Mouse (Mus musculus) liver, embryonic 14.5 days (tissue): ENCODE results near the gene Lcp1. TPM values are rescaled to one million over a fixed set of nuclear protein-coding genes. Genes with fewer than 3 reads are reported as not detected.
A peak's percentile ranks its signal among the peaks of the same experiment; 100 is the strongest.

Experiments
- ATAC-seq: fragments of 200-750 bp; cut with Nextera tagmentation; 2 replicates; pipeline ENCODE4 v1.8.0; 2017; ENCODE audit warnings: moderate number of reproducible peaks, mild to moderate bottlenecking, moderate library complexity; ENCODE audit not compliant: insufficient read depth
- DNase-seq, 3 experiments: peaks; one replicate each; pipeline ENCODE4 v3.0.0-alpha.2; 2012 to 2013; ENCODE audit warnings: low read depth in 3 of 3, low spot score in 3 of 3
- H3K27ac ChIP-seq: fragments of 300-500 bp; sonication (generic); 2 replicates; pipeline ENCODE4 v1.5.1; 2014; ENCODE audit warnings: moderate library complexity, mild to moderate bottlenecking, control low read depth, inconsistent platforms
- H3K27me3 ChIP-seq: fragments of 300-500 bp; sonication (generic); 2 replicates; pipeline ENCODE4 v1.6.1; 2014; ENCODE audit warnings: mild to moderate bottlenecking, low read length, moderate library complexity; ENCODE audit not compliant: control insufficient read depth, insufficient read depth
- H3K36me3 ChIP-seq: fragments of 300-500 bp; sonication (generic); replicated peaks from 2 replicates; pipeline ENCODE4 v1.6.1; 2014; ENCODE audit warnings: low read depth; ENCODE audit not compliant: control insufficient read depth, insufficient read depth
- H3K4me1 ChIP-seq, 2 experiments: fragments of 200-500 bp in 1 of 2; fragments of 300-500 bp in 1 of 2; sonication (generic) in 1 of 2; replicated peaks; 2 replicates each; pipeline ENCODE4 v1.6.1; 2012 to 2014; ENCODE audit warnings: antibody characterized with exemption in 1 of 2, inconsistent platforms in 1 of 2, low read length in 1 of 2; ENCODE audit not compliant: control insufficient read depth in 2 of 2, insufficient read depth in 2 of 2
- H3K4me2 ChIP-seq: fragments of 300-500 bp; sonication (generic); 2 replicates; pipeline ENCODE4 v1.6.1; 2014; ENCODE audit warnings: low read depth, mild to moderate bottlenecking, control low read depth, moderate library complexity
- H3K4me3 ChIP-seq, 2 experiments: fragments of 200-500 bp in 1 of 2; fragments of 300-500 bp in 1 of 2; sonication (generic) in 1 of 2; 2 replicates each; pipeline ENCODE4 v1.5.1; 2012 to 2014; ENCODE audit warnings: low read depth in 2 of 2, low read length in 2 of 2, mild to moderate bottlenecking in 2 of 2, control low read depth in 1 of 2, inconsistent platforms in 1 of 2, moderate library complexity in 1 of 2; ENCODE audit not compliant: insufficient read depth in 1 of 2
- H3K9ac ChIP-seq: fragments of 300-500 bp; sonication (generic); replicated peaks from 2 replicates; pipeline ENCODE4 v1.6.1; 2014; ENCODE audit warnings: mild to moderate bottlenecking, control low read depth, moderate library complexity
- H3K9me3 ChIP-seq: fragments of 300-500 bp; sonication (generic); 2 replicates; pipeline ENCODE4 v1.6.1; 2016; ENCODE audit warnings: low read length, mixed read lengths; ENCODE audit not compliant: control insufficient read depth
- CTCF ChIP-seq: IDR thresholded peaks from 2 replicates; pipeline ENCODE4 v1.5.1; 2016; ENCODE audit warnings: antibody characterized with exemption, low read depth, control low read depth
- EP300 ChIP-seq: IDR thresholded peaks from 2 replicates; pipeline ENCODE4 v1.6.1; 2016; ENCODE audit warnings: antibody characterized with exemption, low read depth
- WGBS: fragments of 180-500 bp; shearing (Covaris S2); extraction: QIAGEN DNeasy Blood & Tissue Kit; methylation state at CpG from one replicate; pipeline ENCODE4 v1.1.7; 2014; ENCODE audit not compliant: insufficient replicate concordance; 5-methylcytosine and 5-hydroxymethylcytosine counted together
- polyA plus RNA-seq, 2 experiments: library from polyadenylated mRNA; depleted of rRNA in 1 of 2; stranded (reverse) in 1 of 2; unstranded in 1 of 2; fragments of >200 nt; fragmentation: Nextera tagmentation in 1 of 2; extraction: Ambion mirVana in 1 of 2; gene quantifications; 2 replicates each; pipeline versions ENCODE4 v1.2.1 to v1.2.3; 2012 to 2014

The Lcp1 gene
- polyA plus RNA-seq, 2 experiments = 10.4 to 35.8 TPM

- H3K36me3 ChIP-seq = no peaks in the 10 kb centered on the region
- no peaks in the 10 kb centered on the region for H3K27me3 ChIP-seq
- H3K9me3 ChIP-seq = no peaks in the 10 kb centered on the region
- TF ChIP-seq EP300 = no peak
- TF ChIP-seq CTCF = no peak
- H3K4me2 ChIP-seq = no peak overlapping the region
- no peak overlapping the region for H3K4me3 ChIP-seq
- 42% methylated on average over 9 of the region's 9 CpGs for WGBS
- no peak for ATAC-seq
- no peak overlapping the region for H3K9ac ChIP-seq
- peaks cover 5 to 23% of the 10 kb centered on the region in 2 experiments for H3K4me1 ChIP-seq
- no peak overlapping the region for H3K27ac ChIP-seq
- no peak for DNase-seq
These were observed 44.0 kb downstream of the Lcp1 start for GRCm38 (mm10) chr14:75174731-75175555.

- no peak for DNase-seq
- no peak for ATAC-seq
- 47% methylated on average over 7 of the region's 7 CpGs for WGBS
- Histone ChIP-seq H3K36me3 (no peaks in the 10 kb centered on the region), H3K9ac (no peak overlapping the region), H3K27me3 (no peaks in the 10 kb centered on the region), H3K27ac (no peak overlapping the region), H3K4me2 (no peak overlapping the region), H3K4me1 (peaks cover 12 to 28% of the 10 kb centered on the region in 2 experiments), H3K4me3 (no peak overlapping the region), H3K9me3 (no peaks in the 10 kb centered on the region)
- no peak for TF ChIP-seq CTCF
- no peak for TF ChIP-seq EP300
These were observed 44.9 kb downstream of the Lcp1 start for GRCm38 (mm10) chr14:75175781-75176180.

GRCm38 (mm10) chr14:75176425-75177045 is 45.6 kb downstream of the Lcp1 start:
- Histone ChIP-seq H3K27me3 (no peaks in the 10 kb centered on the region), H3K36me3 (no peaks in the 10 kb centered on the region), H3K27ac (no peak overlapping the region), H3K4me1 (peaks cover 15 to 32% of the 10 kb centered on the region in 2 experiments), H3K9ac (no peak overlapping the region), H3K9me3 (no peaks in the 10 kb centered on the region), H3K4me2 (no peak overlapping the region), H3K4me3 (peak overlapping the region; percentile 20 to 47)
- TF ChIP-seq CTCF (no peak), EP300 (no peak)
- ATAC-seq (no peak), DNase-seq (no peak)
- 30% methylated on average over 4 of the region's 4 CpGs for WGBS

- peaks cover 19 to 37% of the 10 kb centered on the region in 2 experiments for H3K4me1 ChIP-seq
- H3K4me2 ChIP-seq = peak overlapping the region; percentile 19
- no peak for DNase-seq
- peak overlapping the region; percentile 11 for H3K27ac ChIP-seq
- peak overlapping the region in 1 of 2 experiments; percentile 20; a peak in 3 of 4 replicates for H3K4me3 ChIP-seq
- WGBS = 45% methylated on average over 3 of the region's 3 CpGs
- H3K9ac ChIP-seq = 0 out of 2 replicates have a peak overlapping the region, but pooled peaks have one; percentile 10
- no peaks in the 10 kb centered on the region for H3K27me3 ChIP-seq
- ATAC-seq = no peak
- H3K9me3 ChIP-seq = no peaks in the 10 kb centered on the region
- no peak for TF ChIP-seq EP300
- no peak for TF ChIP-seq CTCF
- H3K36me3 ChIP-seq = no peaks in the 10 kb centered on the region
These were observed 46.5 kb downstream of the Lcp1 start for GRCm38 (mm10) chr14:75177400-75177799.

GRCm38 (mm10) chr14:75178384-75178793 is 47.5 kb downstream of the Lcp1 start:
- DNase-seq (peak in 1 of 3 experiments; percentile 49), ATAC-seq (peak; percentile 89)
- peaks cover 23 to 42% of the 10 kb centered on the region in 2 experiments for H3K4me1 ChIP-seq
- H3K9ac ChIP-seq = peak overlapping the region; percentile 84
- H3K27ac ChIP-seq = peak overlapping the region; percentile 90
- peak overlapping the region; percentile 63 to 86 for H3K4me3 ChIP-seq
- no peaks in the 10 kb centered on the region for H3K9me3 ChIP-seq
- H3K27me3 ChIP-seq = no peaks in the 10 kb centered on the region
- 10% methylated on average over 14 of the region's 14 CpGs for WGBS
- TF ChIP-seq EP300 (0 out of 2 replicates have a peak, but pooled peaks have one; percentile 25), CTCF (no peak)
- H3K4me2 ChIP-seq = peak overlapping the region; percentile 85
- H3K36me3 ChIP-seq = no peaks in the 10 kb centered on the region
